Mouse (Mus musculus) ZHBTc4 (cell line): ENCODE results near the gene Hcfc2.
A peak's percentile ranks its signal among the peaks of the same experiment; 100 is the strongest.

ENCODE experiments used
- DNase-seq: peaks from one replicate; pipeline ENCODE4 v3.0.0-alpha.2; 2011; ENCODE audit warnings: low read depth, low spot score

The Hcfc2 gene

DNA sequence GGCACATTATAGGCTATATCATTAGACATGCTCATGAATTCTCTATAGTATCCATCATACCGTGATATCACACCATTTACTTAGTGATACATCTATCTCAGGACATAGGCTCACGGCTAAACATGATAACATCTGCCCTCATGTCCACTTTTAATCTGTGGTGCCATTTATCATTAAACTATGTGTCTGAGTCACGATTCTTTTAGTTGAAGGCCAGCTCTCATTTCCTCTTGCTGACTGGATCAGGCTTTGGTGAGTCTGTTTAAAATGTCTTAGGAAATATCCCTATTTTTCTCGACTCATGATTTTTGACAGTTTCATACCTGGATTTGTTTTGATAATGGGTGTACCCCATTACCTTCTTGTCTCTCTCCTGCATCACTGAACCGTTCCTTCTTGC lies at the start of gene Hcfc2:
Hcfc2 (plus strand) TSS at position 205 of the 400 bp plus-strand sequence.
- no peak for DNase-seq

DNA sequence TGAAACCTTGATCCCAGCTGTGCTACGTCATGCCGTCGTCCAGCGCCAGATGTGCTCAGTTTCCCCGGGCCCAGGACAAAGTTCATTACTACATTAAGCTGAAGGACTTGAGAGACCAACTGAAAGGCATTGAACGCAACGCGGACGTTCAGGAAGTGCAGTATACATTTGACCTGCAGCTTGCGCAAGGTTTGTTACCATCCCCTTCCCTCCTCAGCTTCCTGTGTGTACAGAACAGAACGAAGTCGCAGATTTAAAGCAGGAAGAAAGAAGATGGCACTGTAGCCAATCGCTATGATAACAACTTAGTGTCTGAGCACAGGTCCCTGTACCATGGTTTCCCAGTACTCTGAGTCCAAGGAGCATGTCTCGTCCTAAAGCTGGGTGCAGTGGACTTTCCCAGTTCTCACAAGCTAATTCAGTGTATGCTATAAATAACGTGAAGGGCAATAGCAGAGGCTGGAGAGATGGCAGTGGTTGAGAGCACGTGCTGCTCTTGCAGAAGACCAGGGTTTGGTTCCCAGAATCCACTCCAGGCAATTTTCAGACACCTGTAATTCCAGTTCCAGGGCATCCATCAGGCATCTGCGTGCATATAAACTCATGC lies 48.7 kb upstream of the Hcfc2 start:
- no peak for DNase-seq

DNA sequence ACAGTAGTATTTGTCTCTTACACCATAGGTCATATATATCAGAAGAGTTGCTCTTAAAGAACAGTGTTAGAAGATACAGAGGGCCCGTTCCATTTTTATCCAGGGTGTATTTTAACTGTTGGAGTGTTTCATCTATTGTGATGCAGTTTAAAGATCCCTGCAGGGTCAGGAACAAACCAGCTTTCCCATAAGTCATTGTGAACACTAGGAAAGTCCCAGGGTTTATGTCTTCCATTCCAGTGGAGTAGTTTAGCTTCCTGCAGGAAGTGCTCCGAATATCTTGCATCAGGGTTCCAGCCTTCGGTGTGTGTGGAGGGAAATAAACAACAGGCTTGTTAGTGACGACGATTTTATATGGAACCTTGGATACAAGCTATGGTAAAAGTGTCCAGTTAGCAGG lies 44.7 kb upstream of the Hcfc2 start:
- no peak for DNase-seq

- DNase-seq = peak; percentile 84
Observed at GRCm38 (mm10) chr10:82652625-82653024, 43.3 kb upstream of the Hcfc2 start.

DNA sequence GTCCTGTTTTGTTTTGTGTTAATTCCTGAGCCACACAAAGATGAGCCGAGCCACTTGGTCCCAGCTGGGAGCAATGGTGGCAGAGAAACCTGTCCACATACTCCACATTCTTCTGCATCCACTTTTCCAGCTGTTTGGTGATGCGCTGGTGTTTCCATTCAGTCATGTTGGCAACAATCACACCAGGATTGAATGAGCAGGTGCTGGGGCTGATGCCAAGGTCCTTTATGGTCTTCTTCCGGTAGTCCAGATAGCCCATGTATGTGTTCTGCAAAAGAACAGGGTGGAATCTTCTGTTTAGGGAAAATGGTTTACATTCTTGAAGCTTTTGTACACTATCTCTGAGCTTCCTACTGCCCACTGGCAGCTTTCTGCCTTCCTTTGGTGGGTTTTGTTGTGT lies 41.4 kb upstream of the Hcfc2 start:
- no peak for DNase-seq

- no peak for DNase-seq
Observed at GRCm38 (mm10) chr10:82661820-82662219, 34.1 kb upstream of the Hcfc2 start.

- no peak for DNase-seq
Observed at GRCm38 (mm10) chr10:82662267-82662990, 33.5 kb upstream of the Hcfc2 start.

GRCm38 (mm10) chr10:82663289-82663688 lies 32.7 kb upstream of the Hcfc2 start:
- DNase-seq = no peak

DNA sequence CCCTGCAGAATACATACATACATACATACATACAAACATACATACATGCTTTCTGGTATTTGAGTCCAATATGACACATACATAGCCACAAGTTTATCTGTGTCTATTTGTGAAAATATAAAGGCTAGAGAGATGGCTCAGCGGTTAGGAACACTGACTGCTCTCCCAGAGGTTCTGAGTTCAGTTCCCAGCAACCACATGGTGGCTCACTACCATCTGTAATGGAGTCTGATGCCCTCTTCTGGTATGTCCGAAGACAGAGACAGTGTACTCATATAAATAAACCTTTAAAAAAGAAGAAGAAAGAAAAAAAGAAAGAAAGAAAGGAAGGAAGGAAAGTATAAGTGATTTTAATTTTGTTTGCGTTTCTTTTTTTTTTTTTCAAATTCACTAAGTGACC lies 30.0 kb upstream of the Hcfc2 start:
- DNase-seq = no peak

GRCm38 (mm10) chr10:82666436-82667234 lies 29.3 kb upstream of the Hcfc2 start:
- peak; percentile 95 for DNase-seq

GRCm38 (mm10) chr10:82670205-82670604 lies 25.8 kb upstream of the Hcfc2 start:
- DNase-seq = no peak

DNA sequence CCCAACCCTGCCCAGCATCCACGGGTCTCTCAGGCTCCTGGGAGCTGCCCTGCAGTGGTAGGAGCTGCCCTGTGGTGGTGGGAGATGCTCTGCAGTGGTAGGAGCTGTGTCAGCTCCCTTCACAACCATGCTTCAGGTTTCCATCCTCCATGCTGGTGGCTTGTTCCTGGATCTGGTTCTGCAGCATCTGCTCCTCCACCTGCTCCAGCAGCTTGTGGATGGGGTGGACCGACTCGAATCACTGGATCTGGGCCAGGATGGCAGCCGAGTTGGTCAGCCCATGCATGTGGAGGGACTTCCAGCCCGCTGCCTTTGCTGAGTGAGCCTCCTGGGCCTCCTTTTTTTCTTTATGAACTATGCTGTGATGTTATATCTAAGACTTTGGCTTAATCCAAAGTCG lies 19.0 kb upstream of the Hcfc2 start:
- no peak for DNase-seq

- DNase-seq = no peak
Observed at GRCm38 (mm10) chr10:82680769-82681168, 15.2 kb upstream of the Hcfc2 start.

GRCm38 (mm10) chr10:82681639-82682038 lies 14.3 kb upstream of the Hcfc2 start:
- no peak for DNase-seq

DNA sequence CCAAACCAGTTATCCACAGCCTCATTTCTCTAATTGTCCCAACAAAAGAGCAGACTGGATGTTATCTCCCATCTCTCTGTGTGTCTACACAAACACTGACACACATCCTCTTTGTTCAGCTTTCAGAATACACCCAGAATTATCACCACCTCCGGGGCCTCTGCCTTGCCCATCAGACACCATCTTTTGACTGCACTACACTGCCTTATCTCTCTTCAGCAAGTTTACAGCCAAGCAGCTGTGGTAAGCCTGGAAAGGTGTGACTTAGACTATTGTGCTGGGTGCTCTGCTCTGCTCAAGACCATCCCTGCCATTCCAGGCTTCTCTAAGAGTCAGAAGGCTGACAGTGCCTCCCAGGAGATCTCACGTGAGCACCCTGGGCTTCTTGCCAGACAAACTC lies 10.5 kb upstream of the Hcfc2 start:
- DNase-seq = no peak

DNA sequence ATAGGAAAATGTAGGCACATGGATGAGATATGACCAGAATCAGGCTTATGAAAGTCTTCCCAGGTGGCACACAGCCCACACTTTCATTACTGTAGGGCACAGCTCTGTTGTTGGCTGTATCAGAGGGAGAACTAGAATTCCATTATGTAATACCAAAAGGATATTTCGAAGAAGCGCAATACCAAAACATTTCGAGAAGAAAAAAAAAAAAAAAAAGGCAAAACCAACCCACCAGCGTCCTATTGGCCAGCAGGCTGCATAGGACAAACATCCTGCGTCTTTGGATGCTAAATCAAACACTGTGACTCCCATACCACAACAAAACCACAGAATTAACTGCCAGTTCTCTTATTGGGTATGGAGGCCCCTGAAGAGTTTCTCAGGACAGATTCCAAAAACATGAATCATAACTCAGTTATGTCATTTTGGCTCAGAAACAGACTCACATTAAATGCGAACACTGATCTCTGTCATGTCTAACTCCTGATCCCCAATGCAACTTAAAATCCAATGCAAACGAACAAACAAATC lies 6.2 kb upstream of the Hcfc2 start:
- DNase-seq = no peak

DNA sequence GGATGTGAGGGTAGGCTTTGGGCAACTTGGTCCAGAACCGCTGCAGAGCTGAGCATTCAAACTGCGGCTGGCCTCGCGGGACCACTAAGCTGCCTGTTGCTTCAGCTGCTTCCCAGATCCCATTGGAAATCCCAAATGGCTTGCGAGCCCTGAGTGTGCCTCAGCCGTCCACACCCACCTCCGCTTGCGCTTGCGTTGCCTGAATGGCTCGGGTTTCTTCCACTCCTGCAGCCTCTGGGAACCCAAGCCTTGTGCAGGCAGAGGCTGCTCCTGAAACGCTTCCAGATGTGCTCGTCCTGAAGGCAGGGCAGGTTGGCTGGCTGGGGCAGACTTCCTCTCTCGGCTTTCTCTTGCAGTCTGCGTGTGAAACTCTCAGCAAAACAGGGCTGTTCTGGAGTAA lies 5.5 kb upstream of the Hcfc2 start, which contains the start of gene Glt8d2:
Glt8d2 (minus strand) TSS at position 157 of the 400 bp plus-strand sequence.
- peak; percentile 78 for DNase-seq

DNA sequence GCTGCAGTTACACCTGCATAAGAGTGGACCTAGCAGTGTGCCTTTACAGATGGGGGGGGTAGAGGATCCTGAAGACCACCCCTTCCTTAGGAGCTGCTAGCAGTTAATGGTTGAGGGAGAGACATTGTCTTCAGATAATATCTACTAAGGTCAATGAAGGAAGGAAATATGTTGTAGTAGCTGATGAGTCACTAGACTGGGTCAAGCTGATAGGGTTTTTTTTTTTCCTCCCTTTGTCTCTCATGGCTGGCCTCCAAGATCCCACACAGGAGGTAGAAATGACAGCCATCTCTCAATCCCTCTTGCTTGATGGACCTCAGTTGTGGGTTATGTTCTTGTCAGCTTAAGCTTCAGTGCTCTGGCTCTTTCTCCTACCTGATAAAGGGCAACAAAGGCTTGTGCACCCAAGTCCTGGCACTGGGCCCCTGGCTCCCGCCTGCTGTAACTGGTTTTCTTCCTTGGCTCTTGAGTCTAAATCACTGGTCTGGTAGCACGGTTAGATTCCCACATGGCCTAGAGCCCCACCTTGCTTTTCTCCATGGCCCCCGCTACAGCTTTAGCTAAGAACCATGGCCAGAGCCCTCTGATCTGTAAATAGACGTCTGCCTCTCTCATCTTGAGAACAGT lies 606 bp downstream of the Hcfc2 start:
- no peak for DNase-seq

- DNase-seq = peak; percentile 59
Observed at GRCm38 (mm10) chr10:82697305-82697898, 1.4 kb downstream of the Hcfc2 start.

- peak; percentile 92 for DNase-seq
Observed at GRCm38 (mm10) chr10:82698712-82699261, 2.8 kb downstream of the Hcfc2 start.

GRCm38 (mm10) chr10:82699296-82699941 lies 3.5 kb downstream of the Hcfc2 start:
- peak; percentile 40 for DNase-seq
